Mouse (Mus musculus): ENCODE data around the gene Tfr2.
"Not testable (repeated sequence)": the region's sequence is repeated elsewhere in the genome, so short reads cannot be mapped to it uniquely, and the experiment has no call there.

The Tfr2 gene

GRCm38 (mm10) chr5:137614921-137615320 lies 45.3 kb downstream of the Tfr2 start:
- intact Hi-C loops (cut with DNase I) = not testable (repeated sequence)

- intact Hi-C loops (cut with DNase I) = no loop called here
Measured at GRCm38 (mm10) chr5:137615347-137615746, 45.7 kb downstream of the Tfr2 start.

- intact Hi-C loops (cut with DNase I) = no loop called here
Measured at GRCm38 (mm10) chr5:137623937-137624530, 54.4 kb downstream of the Tfr2 start.

- intact Hi-C loops (cut with DNase I) = no loop called here
Measured at GRCm38 (mm10) chr5:137627991-137628390, 58.4 kb downstream of the Tfr2 start.

GRCm38 (mm10) chr5:137628498-137629305 lies 59.1 kb downstream of the Tfr2 start, which contains the start of the genes Fbxo24, Lrch4 and Gm20605:
Fbxo24 (minus strand) TSS chr5:137629002.
Lrch4 (plus strand) TSS chr5:137629121.
Gm20605 (plus strand) TSS chr5:137629175.
- intact Hi-C loops (cut with DNase I) = no loop called here

- intact Hi-C loops (cut with DNase I) = no loop called here
Measured at GRCm38 (mm10) chr5:137629306-137629721, 59.7 kb downstream of the Tfr2 start.

GRCm38 (mm10) chr5:137629906-137630545 lies 60.4 kb downstream of the Tfr2 start:
- intact Hi-C loops (cut with DNase I) = no loop called here

- intact Hi-C loops (cut with DNase I) = no loop called here
Measured at GRCm38 (mm10) chr5:137630602-137631001, 61.0 kb downstream of the Tfr2 start.

- intact Hi-C loops (cut with DNase I) = no loop called here
Measured at GRCm38 (mm10) chr5:137631171-137631570, 61.5 kb downstream of the Tfr2 start.

GRCm38 (mm10) chr5:137631591-137631990 lies 62.0 kb downstream of the Tfr2 start:
- intact Hi-C loops (cut with DNase I) = no loop called here

GRCm38 (mm10) chr5:137633397-137634084 lies 63.9 kb downstream of the Tfr2 start:
- intact Hi-C loops (cut with DNase I) = no loop called here

Small RNA genes lying within 50 kb of the gene (microRNA-seq; reads per million reads assigned to microRNA genes)
- gene Mir6418 = 0.69 to 1.1 reads per million in 2 experiments

All from adrenal gland (tissue).